Mouse (Mus musculus) liver, embryonic 14.5 days (tissue): ENCODE data around the gene Shroom3.

Experiments used
- CTCF ChIP-seq: IDR thresholded peaks from 2 replicates; pipeline ENCODE4 v1.5.1; 2016; ENCODE audit warnings: antibody characterized with exemption, low read depth, control low read depth
- EP300 ChIP-seq: IDR thresholded peaks from 2 replicates; pipeline ENCODE4 v1.6.1; 2016; ENCODE audit warnings: antibody characterized with exemption, low read depth

GRCm38 (mm10) chr5:92664321-92664720, 18.9 kb upstream of the Shroom3 start:
- no peak for TF ChIP-seq EP300
- TF ChIP-seq CTCF: no peak
